Comparison of ENCODE assay signal across 9 mouse cellular contexts in the genomic region with DNA sequence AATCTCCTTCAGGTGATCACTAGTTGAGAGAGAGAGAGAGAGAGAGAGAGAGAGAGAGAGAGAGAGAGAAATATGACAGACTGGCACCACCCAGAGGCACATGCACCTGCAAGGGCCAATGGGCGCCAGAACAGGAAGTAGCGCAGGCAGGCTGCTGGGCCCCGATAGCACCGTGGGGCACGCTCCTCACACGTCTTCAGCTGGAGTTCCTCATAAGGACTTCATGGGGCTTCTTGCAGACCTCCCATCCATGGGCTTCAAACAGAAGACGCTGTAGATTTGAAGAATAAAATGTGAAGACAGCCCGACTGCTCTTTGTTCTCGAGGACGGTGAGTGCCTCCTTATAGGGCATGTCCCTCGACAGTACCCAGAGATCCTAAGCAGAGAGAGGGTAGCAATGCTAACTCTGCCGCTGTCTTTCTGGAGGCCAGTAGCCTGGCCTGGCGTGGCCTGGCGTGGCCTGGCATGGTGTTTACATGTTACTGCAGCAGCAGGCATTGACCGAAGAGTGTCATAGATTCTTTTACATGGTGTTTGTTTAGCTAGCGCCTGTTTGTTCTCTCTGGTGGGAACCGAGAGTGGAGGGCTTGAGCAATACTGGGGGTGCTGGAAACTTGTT. TPM values are rescaled to one million over a fixed set of nuclear protein-coding genes. Genes with fewer than 3 reads are reported as not detected.
A peak's percentile ranks its signal among the peaks of the same experiment; 100 is the strongest.
DNase-seq lines count a peak whose midpoint lies in the region; ATAC-seq lines count a peak whose summit lies in the region.
"Had no signal": no experiment of that assay in that cellular context is flagged by ENCODE, and none has a peak within 500 bp of the region (broad histone marks: within the 10 kb centered on the region; RNA-seq: fewer than 3 reads in every experiment).

No protein-coding gene starts in this region.

- peaks cover 81% of the 10 kb centered on the region for H3K4me1 ChIP-seq in liver, embryonic 12.5 days
- peaks cover 11% of the 10 kb centered on the region for H3K4me1 ChIP-seq in forebrain, embryonic 13.5 days

- ATAC-seq in liver, embryonic 12.5 days = peak; percentile 83
- no peak for ATAC-seq in forebrain, embryonic 13.5 days

- peak overlapping the region; percentile 96 for H3K27ac ChIP-seq in liver, embryonic 12.5 days
- H3K27ac ChIP-seq in forebrain, embryonic 13.5 days = no peak overlapping the region

- H3K27me3 ChIP-seq in liver, embryonic 12.5 days (replicated peaks) = no peaks in the 10 kb centered on the region
- no peaks in the 10 kb centered on the region for H3K27me3 ChIP-seq in forebrain, embryonic 13.5 days

- H3K36me3 ChIP-seq in liver, embryonic 12.5 days = peaks cover 16% of the 10 kb centered on the region
- H3K36me3 ChIP-seq in forebrain, embryonic 13.5 days (ENCODE audit: poor library complexity, severe bottlenecking) = no peaks in the 10 kb centered on the region

- DNase-seq in CD4-positive, CD25-positive, alpha-beta regulatory T cell, adult 2 months (ENCODE audit: low read depth, low spot score) = peak; percentile 86
- DNase-seq in c-Kit-positive CD71-positive TER-119-positive erythroid progenitor cells, embryonic 14.5 days (ENCODE audit: low spot score) = peak; percentile 81
- DNase-seq in spleen, adult 12 weeks (ENCODE audit: low spot score) = peak; percentile 70
- no peak for DNase-seq in embryo, embryonic 10.5 days (ENCODE audit: low spot score)
- no peak for DNase-seq in cerebellum, adult 18-20 months
- DNase-seq in kidney, postnatal 36 days = no peak
- DNase-seq: adrenal gland, postnatal 25 days had no signal

- H3K4me3 ChIP-seq in liver, embryonic 12.5 days = peak overlapping the region; percentile 65
- H3K4me3 ChIP-seq in forebrain, embryonic 13.5 days = no peak overlapping the region

- WGBS in liver, embryonic 12.5 days (ENCODE audit: insufficient replicate concordance) = 10% methylated on average over 17 of the region's 17 CpGs
- 90% methylated on average over 17 of the region's 17 CpGs for WGBS in forebrain, embryonic 13.5 days

- peak overlapping the region; percentile 77 for H3K9ac ChIP-seq in liver, embryonic 12.5 days
- H3K9ac ChIP-seq in forebrain, embryonic 13.5 days = no peak overlapping the region

- no peaks in the 10 kb centered on the region for H3K9me3 ChIP-seq in liver, embryonic 12.5 days (replicated peaks)
- no peaks in the 10 kb centered on the region for H3K9me3 ChIP-seq in forebrain, embryonic 13.5 days (replicated peaks)

- peak overlapping the region; percentile 89 for H3K4me2 ChIP-seq in liver, embryonic 12.5 days
- no peak overlapping the region for H3K4me2 ChIP-seq in forebrain, embryonic 13.5 days

RNA-seq across cellular contexts. Expression of a gene that starts 13.6 kb away (rescaled TPM):
- polyA plus RNA-seq in liver, embryonic 12.5 days (2016; fragmentation: Nextera tagmentation; extraction: Ambion mirVana) = 67.9 and 68.6 TPM in 2 replicates
- polyA plus RNA-seq in forebrain, embryonic 13.5 days (2015; fragmentation: Nextera tagmentation; extraction: Ambion mirVana) = 29.8 and 30.7 TPM in 2 replicates

RNA-seq across cellular contexts. Expression of a gene that starts 17.6 kb away (rescaled TPM):
- 61.2 and 66.4 TPM in 2 replicates for polyA plus RNA-seq in liver, embryonic 12.5 days (2016; fragmentation: Nextera tagmentation; extraction: Ambion mirVana)
- 79.0 and 83.5 TPM in 2 replicates for polyA plus RNA-seq in forebrain, embryonic 13.5 days (2015; fragmentation: Nextera tagmentation; extraction: Ambion mirVana)

Comparison
In these comparisons a context has a peak if more than half of its experiments do, and no peak if none do; other contexts are left out.
1. DNase-seq: peak in CD4-positive, CD25-positive, alpha-beta regulatory T cell, adult 2 months (single experiment), c-Kit-positive CD71-positive TER-119-positive erythroid progenitor cells, embryonic 14.5 days (single experiment) and spleen, adult 12 weeks (single experiment); none in embryo, embryonic 10.5 days (single experiment), cerebellum, adult 18-20 months (0 of 2) and kidney, postnatal 36 days (0 of 2).